Mouse (Mus musculus) MN1 (cell line): Measurements from ENCODE around the gene Trim25.
"Not testable (repeated sequence)": the region's sequence is repeated elsewhere in the genome, so short reads cannot be mapped to it uniquely, and the experiment has no call there.

Experiments
- DNase-seq: peaks from one replicate; pipeline ENCODE4 v3.0.0-alpha.2; 2016; ENCODE audit warnings: low spot score

Trim25 gene

DNA sequence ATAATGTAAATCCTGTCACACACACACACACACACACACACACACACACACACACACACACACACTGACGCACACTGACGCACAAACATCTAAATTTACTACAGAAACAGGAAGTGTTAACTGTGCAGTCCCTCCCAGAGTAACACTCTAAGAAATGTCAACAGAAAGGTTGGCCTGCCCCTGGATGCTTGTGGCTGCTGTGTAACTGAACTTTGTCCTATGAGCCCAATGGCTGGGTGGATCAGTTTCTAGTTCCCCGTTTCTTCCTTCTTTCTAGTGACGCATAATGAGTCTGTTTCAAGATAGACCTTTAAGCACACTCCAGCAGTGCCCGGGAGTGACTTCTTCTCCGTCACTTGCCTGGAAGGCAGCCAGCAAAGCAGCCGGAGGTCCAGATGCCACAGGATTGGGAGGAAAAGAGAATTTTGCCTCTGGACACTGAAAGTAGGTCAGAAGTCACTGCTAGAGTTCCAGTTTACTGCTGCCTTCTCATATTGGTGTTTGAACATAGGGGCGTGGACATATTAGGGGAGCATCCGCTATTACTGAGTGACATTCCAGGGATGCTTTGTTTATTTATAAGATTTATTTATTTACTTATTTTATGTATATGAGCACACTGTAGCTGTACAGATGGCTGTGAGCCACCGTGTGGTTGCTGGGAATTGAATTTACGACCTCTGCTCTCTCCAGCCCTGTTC, 25.2 kb downstream of the Trim25 start:
- peak; percentile 88 for DNase-seq

GRCm38 (mm10) chr11:89025603-89026002, 26.4 kb downstream of the Trim25 start:
- DNase-seq, result no peak

DNA sequence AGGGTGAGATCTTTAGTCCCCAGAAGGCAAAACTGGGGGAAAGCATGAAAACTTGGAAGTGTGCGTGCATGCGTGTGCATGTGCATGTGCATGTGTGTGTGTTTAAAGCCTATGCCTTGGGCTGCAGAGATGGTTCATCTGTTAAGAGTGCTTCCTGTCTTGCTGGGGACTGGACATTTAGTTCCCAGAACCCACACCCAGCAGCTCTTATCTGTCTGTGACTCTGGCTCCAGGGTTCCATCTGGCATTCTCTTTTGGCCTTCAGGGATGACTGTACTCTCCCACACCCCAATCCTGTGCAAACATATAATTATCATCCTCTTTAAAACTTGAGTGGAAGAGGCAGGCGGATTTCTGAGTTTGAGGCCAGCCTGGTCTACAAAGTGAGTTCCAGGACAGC, 26.9 kb downstream of the Trim25 start:
- DNase-seq, result no peak

GRCm38 (mm10) chr11:89027955-89028361, 28.8 kb downstream of the Trim25 start:
- DNase-seq, result no peak

DNA sequence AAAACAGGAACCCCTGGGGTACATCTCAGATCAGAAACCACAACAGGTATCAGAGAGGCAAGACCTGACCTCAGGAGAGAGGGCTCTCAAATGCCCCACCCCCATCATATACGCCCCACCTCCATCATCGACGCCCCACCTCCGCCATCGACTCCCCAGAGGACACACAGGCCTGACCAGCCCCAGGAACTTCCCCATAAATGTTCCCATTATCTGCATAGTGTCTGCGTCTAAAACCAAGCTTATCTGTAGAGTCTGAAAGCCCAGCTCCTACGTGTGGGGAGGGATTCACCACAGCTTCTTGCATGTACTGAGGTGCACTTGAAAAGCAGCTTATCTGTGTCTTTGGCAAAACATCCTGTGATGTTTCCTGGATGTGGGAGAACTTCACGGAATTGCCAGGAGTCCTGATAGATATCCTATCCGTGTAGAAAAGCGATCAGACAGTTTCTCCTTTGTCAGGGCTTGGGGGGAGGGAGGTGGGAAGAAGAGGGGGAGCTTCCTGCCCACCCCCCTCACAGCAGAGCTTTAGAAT, 29.8 kb downstream of the Trim25 start:
- DNase-seq, result no peak

DNA sequence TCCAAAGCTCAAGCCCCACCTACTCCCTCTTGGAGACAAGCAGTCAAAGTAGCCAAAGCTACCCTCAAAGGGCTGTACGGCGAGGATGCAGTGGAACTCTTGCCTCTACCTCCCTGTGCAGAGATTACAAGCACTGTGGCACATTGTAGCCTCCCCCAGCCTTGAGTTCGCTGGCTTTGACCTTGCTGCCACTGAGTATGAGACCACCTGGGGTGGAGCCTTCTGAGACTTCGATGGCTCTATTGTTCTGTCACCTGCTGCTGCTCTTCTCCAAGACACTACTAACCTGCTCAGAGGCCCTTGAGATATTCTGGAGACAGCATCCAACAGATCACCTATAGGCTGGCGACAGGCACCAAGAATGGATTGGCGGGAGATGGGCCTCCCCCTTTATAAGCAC, 31.4 kb downstream of the Trim25 start:
- no peak for DNase-seq

DNA sequence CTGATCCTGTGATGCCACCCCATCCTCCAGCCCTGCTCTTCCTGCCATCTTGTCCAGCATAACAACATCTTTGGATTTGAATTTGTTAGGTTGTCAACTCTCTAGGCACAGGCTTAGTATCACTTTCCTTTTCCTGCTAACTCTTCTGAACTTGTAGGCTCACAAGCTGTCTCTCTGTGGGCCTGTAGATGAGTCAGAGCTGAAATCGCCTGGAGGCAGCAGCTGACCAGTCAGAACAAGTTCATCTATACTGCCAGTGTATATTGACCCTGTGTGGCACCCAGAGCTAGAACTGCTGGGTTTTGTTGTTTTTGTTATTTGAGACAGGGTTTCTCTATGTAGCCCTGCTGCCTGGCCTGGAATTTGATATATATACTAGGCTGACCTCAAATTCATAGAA, 32.0 kb downstream of the Trim25 start:
- DNase-seq, result no peak

GRCm38 (mm10) chr11:89034592-89034991, 35.4 kb downstream of the Trim25 start:
- DNase-seq, result no peak

DNA sequence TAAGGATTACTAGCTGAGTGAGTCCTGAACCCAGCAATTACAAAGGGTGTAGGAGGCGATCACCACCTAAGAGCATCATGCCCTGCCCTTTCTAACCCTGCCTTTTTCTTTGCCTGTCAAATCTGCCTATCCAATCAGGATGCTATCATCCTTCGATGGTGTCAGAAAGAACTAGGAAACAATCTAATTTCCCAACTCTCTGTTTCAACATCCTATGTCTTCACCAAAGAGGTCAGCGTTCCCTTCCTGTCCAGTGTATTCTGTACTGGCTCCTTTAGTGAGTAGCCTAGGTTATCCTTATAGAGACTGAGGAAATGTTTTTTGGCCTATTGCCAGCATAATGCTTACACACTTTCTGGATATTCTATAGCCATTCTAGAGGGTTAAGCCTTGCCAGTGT, 36.4 kb downstream of the Trim25 start:
- no peak for DNase-seq

DNA sequence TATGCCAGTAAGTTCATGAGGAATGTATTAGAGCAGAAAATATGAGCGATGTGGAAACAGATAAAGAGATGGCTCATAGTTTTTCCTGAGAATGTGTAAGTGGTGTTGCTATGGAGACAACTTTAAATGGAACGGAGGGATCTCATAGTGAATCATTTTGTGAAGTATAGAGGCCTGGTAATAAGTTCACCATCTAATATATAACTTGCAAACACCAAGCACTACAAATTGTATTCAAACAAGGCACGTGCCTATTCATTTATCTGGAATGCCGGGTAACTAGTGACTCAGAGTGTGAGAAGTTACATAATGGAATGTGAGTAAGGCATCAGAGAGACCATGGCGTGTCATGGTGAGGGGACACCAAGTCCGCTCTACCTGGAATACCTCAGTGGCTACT, 39.3 kb downstream of the Trim25 start:
- DNase-seq, result no peak

GRCm38 (mm10) chr11:89039325-89039724, 40.1 kb downstream of the Trim25 start:
- peak; percentile 46 for DNase-seq

GRCm38 (mm10) chr11:89041073-89041472, 41.9 kb downstream of the Trim25 start:
- DNase-seq, result not testable (repeated sequence)

GRCm38 (mm10) chr11:89043046-89043445, 43.9 kb downstream of the Trim25 start:
- no peak for DNase-seq

DNA sequence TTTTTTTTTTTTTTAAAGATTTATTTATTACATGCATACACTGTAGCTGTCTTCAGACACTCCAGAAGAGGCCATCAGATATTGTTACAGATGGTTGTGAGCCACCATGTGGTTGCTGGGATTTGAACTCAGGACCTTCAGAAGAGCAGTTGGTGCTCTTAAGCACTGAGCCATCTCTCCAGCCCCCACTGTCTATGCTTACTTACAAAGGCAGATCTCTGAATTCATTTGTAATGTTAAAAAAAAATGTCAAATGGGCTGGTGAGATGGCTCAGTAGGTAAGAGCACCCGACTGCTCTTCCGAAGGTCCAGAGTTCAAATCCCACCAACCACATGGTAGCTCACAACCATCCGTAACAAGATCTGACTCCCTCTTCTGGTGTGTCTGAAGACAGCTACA, 46.3 kb downstream of the Trim25 start:
- not testable (repeated sequence) for DNase-seq

GRCm38 (mm10) chr11:89046021-89046420, 46.8 kb downstream of the Trim25 start:
- DNase-seq, result no peak

- no peak for DNase-seq
Measured at GRCm38 (mm10) chr11:89051767-89052166, 52.6 kb downstream of the Trim25 start.

- no peak for DNase-seq
Measured at GRCm38 (mm10) chr11:89055931-89056690, 56.9 kb downstream of the Trim25 start.

GRCm38 (mm10) chr11:89058515-89059270, 59.5 kb downstream of the Trim25 start:
- peak; percentile 22 for DNase-seq

DNA sequence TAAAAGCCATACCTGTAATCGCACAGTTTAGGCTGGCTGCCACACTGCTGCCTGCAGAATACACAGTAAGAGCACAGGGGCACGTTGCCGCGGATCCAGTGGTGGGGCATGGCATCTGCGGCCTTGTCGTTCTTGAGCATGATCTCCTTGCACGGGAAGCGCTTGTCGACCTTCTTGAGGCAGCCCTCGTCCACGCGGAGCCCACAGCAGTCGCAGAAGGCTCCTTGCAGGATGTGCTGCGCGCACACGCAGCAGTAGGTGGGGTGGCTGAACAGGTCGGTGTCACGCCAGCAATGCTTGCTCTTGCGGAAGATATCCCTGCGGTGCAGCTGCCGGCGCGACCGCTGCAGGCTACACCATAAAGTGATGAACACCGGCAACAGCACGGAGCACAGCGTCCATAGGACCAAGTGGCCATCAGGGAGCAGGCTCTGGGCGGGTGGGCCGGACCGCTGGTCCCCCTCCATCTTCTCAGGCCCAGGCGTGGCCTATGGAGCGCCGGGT, 60.8 kb downstream of the Trim25 start:
- DNase-seq, result no peak

- peak; percentile 95 for DNase-seq
Measured at GRCm38 (mm10) chr11:89060423-89061089, 61.4 kb downstream of the Trim25 start.

GRCm38 (mm10) chr11:89061362-89061761, 62.2 kb downstream of the Trim25 start:
- no peak for DNase-seq

DNA sequence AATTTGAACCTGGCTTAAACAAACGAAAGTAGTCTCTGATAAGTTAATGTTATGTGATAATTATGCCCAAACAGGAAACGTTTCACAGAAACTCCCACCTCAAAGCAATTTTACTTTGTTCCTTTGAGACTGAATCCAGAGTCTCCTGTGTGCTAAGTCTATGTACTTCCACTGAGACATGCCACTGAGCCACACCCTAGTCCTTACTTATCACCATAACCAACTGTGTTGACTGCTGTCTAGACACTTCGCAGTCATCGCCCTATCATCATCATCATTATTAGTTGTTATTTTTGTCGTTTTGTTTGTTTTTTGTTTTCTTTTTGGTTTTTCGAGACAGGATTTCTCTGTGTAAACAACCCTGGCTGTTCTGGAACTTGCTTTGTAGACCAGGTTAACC, 65.1 kb downstream of the Trim25 start:
- no peak for DNase-seq
